Mouse (Mus musculus): ENCODE measurements around the gene Defa36. TPM values are rescaled to one million over a fixed set of nuclear protein-coding genes. Genes with fewer than 3 reads are reported as not detected.

The Defa36 gene
- not detected for polyA plus RNA-seq (2017; shearing (Covaris generic))

DNA sequence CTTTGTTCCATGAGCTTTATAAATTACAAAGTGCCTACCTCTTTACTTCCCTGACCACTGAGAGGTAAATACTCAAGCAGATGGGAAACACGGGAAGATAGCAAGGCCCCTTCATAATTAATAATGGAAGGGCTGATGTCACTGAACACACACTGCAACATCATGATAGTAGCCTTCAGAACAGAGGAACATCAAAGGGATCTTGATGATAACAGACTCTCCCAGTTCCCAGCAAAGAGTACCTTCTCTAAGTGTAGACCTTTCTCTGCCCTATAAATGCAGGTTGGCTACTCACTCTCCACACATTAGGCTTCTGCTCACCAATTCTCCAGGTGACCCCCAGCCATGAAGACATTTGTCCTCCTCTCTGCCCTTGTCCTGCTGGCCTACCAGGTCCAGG is at the start of gene Defa36:
Defa36 (plus strand) TSS at position 301 of the 400 bp plus-strand sequence.

DNA sequence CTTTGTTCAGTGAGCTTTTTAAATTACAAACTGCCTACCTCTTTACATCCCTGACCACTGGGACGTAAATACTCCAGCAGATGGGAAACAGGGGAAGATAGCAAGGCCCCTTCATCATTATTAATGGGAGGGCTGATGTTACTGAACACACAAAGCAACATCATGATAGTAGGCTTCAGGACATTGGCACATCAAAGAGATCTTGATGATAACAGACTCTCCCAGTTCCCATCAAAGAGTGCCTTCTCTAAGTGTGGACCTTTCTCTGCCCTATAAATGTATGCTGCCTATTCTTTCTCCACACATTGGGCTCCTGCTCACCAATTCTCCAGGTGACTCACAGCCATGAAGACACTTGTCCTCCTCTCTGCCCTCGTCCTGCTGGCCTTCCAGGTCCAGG is 49.0 kb upstream of the Defa36 start, which contains the start of gene Defa2:
Defa2 (plus strand) TSS at position 301 of the 400 bp plus-strand sequence.

DNA sequence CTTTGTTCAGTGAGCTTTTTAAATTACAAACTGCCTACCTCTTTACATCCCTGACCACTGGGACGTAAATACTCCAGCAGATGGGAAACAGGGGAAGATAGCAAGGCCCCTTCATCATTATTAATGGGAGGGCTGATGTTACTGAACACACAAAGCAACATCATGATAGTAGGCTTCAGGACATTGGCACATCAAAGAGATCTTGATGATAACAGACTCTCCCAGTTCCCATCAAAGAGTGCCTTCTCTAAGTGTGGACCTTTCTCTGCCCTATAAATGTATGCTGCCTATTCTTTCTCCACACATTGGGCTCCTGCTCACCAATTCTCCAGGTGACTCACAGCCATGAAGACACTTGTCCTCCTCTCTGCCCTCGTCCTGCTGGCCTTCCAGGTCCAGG is 35.7 kb upstream of the Defa36 start, which contains the start of gene Defa33:
Defa33 (plus strand) TSS at position 301 of the 400 bp plus-strand sequence.

DNA sequence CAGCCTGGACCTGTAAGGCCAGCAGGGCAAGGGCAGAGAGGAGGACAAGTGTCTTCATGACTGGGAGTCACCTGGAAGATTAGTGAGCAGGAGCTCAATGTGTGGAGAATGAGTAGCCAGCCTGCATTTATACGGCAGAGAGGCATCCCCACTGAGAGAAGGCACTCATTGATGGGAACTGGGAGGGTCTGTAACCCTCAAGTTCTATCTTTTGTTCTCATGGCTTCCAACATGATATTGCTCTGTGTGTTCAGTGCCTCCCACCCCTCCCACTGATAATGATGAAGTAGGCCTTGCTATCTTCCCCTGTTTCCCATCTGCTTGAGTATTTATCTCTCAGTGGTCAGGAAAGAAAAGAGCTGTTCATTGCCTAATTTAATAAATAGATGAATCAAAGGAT is 29.2 kb downstream of the Defa36 start, which contains the start of gene Gm7849:
Gm7849 (minus strand) TSS at position 101 of the 400 bp plus-strand sequence.

Other genes starting within 250 kb of the Defa36 start
- not detected for gene Defa31, start 235.8 kb upstream of the Defa36 start, polyA plus RNA-seq (2017; shearing (Covaris generic))
- not detected for gene Gm15293, start 225.8 kb upstream of the Defa36 start, polyA plus RNA-seq (2017; shearing (Covaris generic))
- not detected for gene Gm15292, start 177.7 kb upstream of the Defa36 start, polyA plus RNA-seq (2017; shearing (Covaris generic))
- gene Defa27, start 111.9 kb upstream of the Defa36 start, polyA plus RNA-seq (2017; shearing (Covaris generic)), result not detected
- gene Defa29, start 100.4 kb upstream of the Defa36 start, polyA plus RNA-seq (2017; shearing (Covaris generic)), result not detected
- not detected for gene Defa2, start 48.9 kb upstream of the Defa36 start, polyA plus RNA-seq (2017; shearing (Covaris generic))
- not detected for gene Defa33, start 35.6 kb upstream of the Defa36 start, polyA plus RNA-seq (2017; shearing (Covaris generic))
- gene Gm7849, start 29.1 kb downstream of the Defa36 start, polyA plus RNA-seq (2017; shearing (Covaris generic)), result not detected
- not detected for gene Defa20, start 81.8 kb downstream of the Defa36 start, polyA plus RNA-seq (2017; shearing (Covaris generic))
- gene Defa32, start 101.6 kb downstream of the Defa36 start, polyA plus RNA-seq (2017; shearing (Covaris generic)), result not detected
- gene Defa37, start 138.0 kb downstream of the Defa36 start, polyA plus RNA-seq (2017; shearing (Covaris generic)), result not detected
- not detected for gene Defa28, start 155.6 kb downstream of the Defa36 start, polyA plus RNA-seq (2017; shearing (Covaris generic))
- gene Gm7861, start 167.1 kb downstream of the Defa36 start, polyA plus RNA-seq (2017; shearing (Covaris generic)), result not detected
- gene Defa26, start 190.8 kb downstream of the Defa36 start, polyA plus RNA-seq (2017; shearing (Covaris generic)), result not detected
- gene Defa17, start 228.4 kb downstream of the Defa36 start, polyA plus RNA-seq (2017; shearing (Covaris generic)), result not detected
- not detected for gene Defa34, start 238.4 kb downstream of the Defa36 start, polyA plus RNA-seq (2017; shearing (Covaris generic))